ENCODE assay signal across 19 mouse cellular contexts in genomic region chr17:67349594-67349993, GRCm38 (mm10). TPM values are rescaled to one million over a fixed set of nuclear protein-coding genes. Genes with fewer than 3 reads are reported as not detected.
DNase-seq lines count a peak whose midpoint lies in the region; ATAC-seq and TF ChIP-seq lines count a peak whose summit lies in the region.
"Had no signal": no experiment of that assay in that cellular context is flagged by ENCODE, and none has a peak within 500 bp of the region (broad histone marks: within the 10 kb centered on the region; RNA-seq: fewer than 3 reads in every experiment).

No protein-coding gene starts in this region.

- TF ChIP-seq EP300 in MEL (IDR thresholded peaks at IDR 0.05; ENCODE audit: low read depth in 1 of 2, low read length in 2 of 2), result no peak

- WGBS in kidney, postnatal 0 days, result 97% methylated on average over 8 of the region's 8 CpGs
- WGBS in midbrain, embryonic 11.5 days, result 93% methylated on average over 8 of the region's 8 CpGs
- WGBS in midbrain, embryonic 14.5 days, result 96% methylated on average over 8 of the region's 8 CpGs
- WGBS in small intestine, adult 2 months, result 91% methylated on average over 8 of the region's 8 CpGs

- 0 out of 2 replicates have a peak, but pooled peaks cover 2% of the 10 kb centered on the region for H3K27me3 ChIP-seq in kidney, postnatal 0 days (ENCODE audit: insufficient read depth, low read length)
- peaks cover 2% of the 10 kb centered on the region; the same call in 1 of the 2 replicates for H3K27me3 ChIP-seq in midbrain, embryonic 11.5 days (ENCODE audit: control insufficient read depth, insufficient read depth, low read length)
- H3K27me3 ChIP-seq in midbrain, embryonic 14.5 days (ENCODE audit: control insufficient read depth, insufficient read depth, low read length), result peaks cover 17% of the 10 kb centered on the region
- no peaks in the 10 kb centered on the region for H3K27me3 ChIP-seq in MEL (ENCODE audit: control insufficient read depth in 1 of 2, insufficient read depth in 2 of 2, low read length in 2 of 2)
- H3K27me3 ChIP-seq in small intestine, adult 2 months (ENCODE audit: control insufficient read depth, insufficient read depth, low read length), result no peaks in the 10 kb centered on the region; the same call in 1 of the 2 replicates
- H3K27me3 ChIP-seq: hindbrain, embryonic 15.5 days; limb, embryonic 15.5 days had no signal

- H3K27ac ChIP-seq in kidney, postnatal 0 days, result no peak overlapping the region
- no peak overlapping the region for H3K27ac ChIP-seq in midbrain, embryonic 11.5 days (ENCODE audit: low read depth, low read length)
- no peak overlapping the region for H3K27ac ChIP-seq in midbrain, embryonic 14.5 days (replicated peaks; ENCODE audit: low read depth, low read length)
- H3K27ac ChIP-seq in MEL (ENCODE audit: control insufficient read depth, low read depth, low read length), result no peak overlapping the region
- no peak overlapping the region for H3K27ac ChIP-seq in small intestine, adult 2 months (ENCODE audit: insufficient read depth, low read depth, low read length)
- H3K27ac ChIP-seq: embryonic facial prominence, embryonic 13.5 days; hindbrain, embryonic 15.5 days had no signal

- H3K4me1 ChIP-seq in kidney, postnatal 0 days (replicated peaks; ENCODE audit: insufficient read depth, low read length), result peaks cover 3% of the 10 kb centered on the region; the same call in 1 of the 2 replicates
- peaks cover 5% of the 10 kb centered on the region for H3K4me1 ChIP-seq in midbrain, embryonic 11.5 days (ENCODE audit: control insufficient read depth, insufficient read depth, low read length)
- H3K4me1 ChIP-seq in midbrain, embryonic 14.5 days (ENCODE audit: control insufficient read depth, insufficient read depth, low read length), result 0 out of 2 replicates have a peak, but pooled peaks cover 5% of the 10 kb centered on the region
- H3K4me1 ChIP-seq in MEL (ENCODE audit: control insufficient read depth in 1 of 2, insufficient read depth in 2 of 2, low read length in 2 of 2), result no peaks in the 10 kb centered on the region
- H3K4me1 ChIP-seq in small intestine, adult 2 months (ENCODE audit: control insufficient read depth, insufficient read depth, insufficient read length, low read length), result no peaks in the 10 kb centered on the region

- TF ChIP-seq CTCF in kidney, postnatal 0 days (IDR thresholded peaks at IDR 0.05; ENCODE audit: low read depth), result peak; percentile 42
- peak in 2 of 3 experiments; percentile 17 to 25; a peak in 2 of 6 replicates for TF ChIP-seq CTCF in MEL (IDR thresholded peaks at IDR 0.05 in 2 of 3, conservative IDR thresholded peaks at IDR 0.05 in 1 of 3; ENCODE audit: control insufficient read depth in 1 of 3, insufficient read depth in 1 of 3, low read depth in 2 of 3, low read length in 3 of 3, poor library complexity in 1 of 3, severe bottlenecking in 1 of 3)
- TF ChIP-seq CTCF in small intestine, adult 2 months (IDR thresholded peaks at IDR 0.05; ENCODE audit: extremely low read depth, insufficient read length, insufficient replicate concordance, low read depth, low read length), result peak; percentile 33; the same call in 1 of the 2 replicates

- ATAC-seq in kidney, postnatal 0 days (replicated peaks; ENCODE audit: low FRiP score, low read depth), result no peak
- ATAC-seq in midbrain, embryonic 11.5 days (ENCODE audit: low FRiP score), result no peak
- ATAC-seq in midbrain, embryonic 14.5 days (ENCODE audit: low FRiP score, low TSS enrichment), result no peak
- ATAC-seq: activated CD4-positive, CD25-positive, alpha-beta regulatory T cell, adult 4 months had no signal

- no peak overlapping the region for H3K9ac ChIP-seq in kidney, postnatal 0 days (ENCODE audit: low read depth, low read length)
- H3K9ac ChIP-seq in midbrain, embryonic 11.5 days (ENCODE audit: low read length), result no peak overlapping the region
- no peak overlapping the region for H3K9ac ChIP-seq in midbrain, embryonic 14.5 days (replicated peaks; ENCODE audit: low read length)
- no peak overlapping the region for H3K9ac ChIP-seq in MEL (ENCODE audit: control insufficient read depth, low read depth, low read length, poor library complexity, severe bottlenecking)
- H3K9ac ChIP-seq: embryonic facial prominence, embryonic 13.5 days; hindbrain, embryonic 15.5 days; limb, embryonic 15.5 days had no signal

- no peak for TF ChIP-seq POLR2A in MEL (IDR thresholded peaks at IDR 0.05; ENCODE audit: control insufficient read depth in 1 of 2, insufficient read depth in 1 of 2, low read depth in 1 of 2, low read length in 2 of 2, poor library complexity in 1 of 2)
- no peak for TF ChIP-seq POLR2A in small intestine, adult 2 months (IDR thresholded peaks at IDR 0.05; ENCODE audit: low read depth, low read length)

- TF ChIP-seq RAD21 in MEL (IDR thresholded peaks at IDR 0.05; ENCODE audit: low read depth, low read length), result no peak

- H3K4me2 ChIP-seq in kidney, postnatal 0 days (ENCODE audit: low read length), result no peak overlapping the region
- H3K4me2 ChIP-seq in midbrain, embryonic 11.5 days, result no peak overlapping the region
- H3K4me2 ChIP-seq in midbrain, embryonic 14.5 days (ENCODE audit: low read length), result no peak overlapping the region
- H3K4me2 ChIP-seq: embryonic facial prominence, embryonic 13.5 days; limb, embryonic 15.5 days had no signal

- H3K9me3 ChIP-seq in kidney, postnatal 0 days (replicated peaks; ENCODE audit: low read length), result no peaks in the 10 kb centered on the region
- H3K9me3 ChIP-seq in midbrain, embryonic 11.5 days (ENCODE audit: control insufficient read depth, low read length), result no peaks in the 10 kb centered on the region
- no peaks in the 10 kb centered on the region for H3K9me3 ChIP-seq in midbrain, embryonic 14.5 days (ENCODE audit: control insufficient read depth, low read length)
- H3K9me3 ChIP-seq in MEL (replicated peaks; ENCODE audit: insufficient read depth, low read length), result no peaks in the 10 kb centered on the region
- H3K9me3 ChIP-seq: embryonic facial prominence, embryonic 13.5 days; hindbrain, embryonic 15.5 days; limb, embryonic 15.5 days had no signal

- no peak for DNase-seq in kidney, postnatal 0 days (ENCODE audit: low spot score)
- no peak for DNase-seq in kidney, adult 18-20 months
- peak; percentile 81 for DNase-seq in midbrain, embryonic 11.5 days (ENCODE audit: low spot score, missing footprints)
- no peak for DNase-seq in midbrain, embryonic 14.5 days
- DNase-seq in MEL (ENCODE audit: low read depth, low spot score), result no peak
- DNase-seq in ovary, postnatal 10 days (ENCODE audit: low spot score), result no peak
- DNase-seq: adrenal gland, postnatal 25 days; cerebellum, adult 9-10 months; heart, adult 18-20 months; heart, postnatal 10 days; kidney, adult 2 months; kidney, postnatal 36 days; thymus, postnatal 14 days had no signal

- H3K36me3 ChIP-seq in kidney, postnatal 0 days (ENCODE audit: insufficient read depth, low read length), result no peaks in the 10 kb centered on the region
- no peaks in the 10 kb centered on the region for H3K36me3 ChIP-seq in midbrain, embryonic 11.5 days (ENCODE audit: control insufficient read depth, insufficient read depth, low read length)
- no peaks in the 10 kb centered on the region for H3K36me3 ChIP-seq in midbrain, embryonic 14.5 days (ENCODE audit: control insufficient read depth, insufficient read depth, low read length)
- no peaks in the 10 kb centered on the region for H3K36me3 ChIP-seq in MEL (ENCODE audit: control insufficient read depth in 1 of 2, insufficient read depth in 2 of 2, low read length in 2 of 2)
- H3K36me3 ChIP-seq in small intestine, adult 2 months (ENCODE audit: control insufficient read depth, insufficient read depth, low read length), result no peaks in the 10 kb centered on the region
- H3K36me3 ChIP-seq: embryonic facial prominence, embryonic 13.5 days; hindbrain, embryonic 15.5 days; limb, embryonic 15.5 days had no signal

- H3K79me2 ChIP-seq in MEL (ENCODE audit: control insufficient read depth, insufficient read depth, low read length, poor library complexity), result no peaks in the 10 kb centered on the region; the same call in 1 of the 2 replicates

- H3K4me3 ChIP-seq in kidney, postnatal 0 days (replicated peaks; ENCODE audit: low read depth, low read length), result no peak overlapping the region
- H3K4me3 ChIP-seq in midbrain, embryonic 11.5 days (ENCODE audit: low read depth, low read length), result no peak overlapping the region
- H3K4me3 ChIP-seq in midbrain, embryonic 14.5 days (replicated peaks; ENCODE audit: low read depth, low read length), result no peak overlapping the region
- no peak overlapping the region for H3K4me3 ChIP-seq in MEL (ENCODE audit: control insufficient read depth in 1 of 2, insufficient read depth in 1 of 2, low read depth in 2 of 2, low read length in 2 of 2)
- no peak overlapping the region for H3K4me3 ChIP-seq in small intestine, adult 2 months (ENCODE audit: low read depth, low read length)
- H3K4me3 ChIP-seq: embryonic facial prominence, embryonic 13.5 days; hindbrain, embryonic 15.5 days; limb, embryonic 15.5 days had no signal

TF ChIP-seq in MEL, 35 proteins besides CTCF, POLR2A, EP300 and RAD21:
- TF ChIP-seq UBTF (IDR thresholded peaks at IDR 0.05; ENCODE audit: borderline replicate concordance, insufficient read depth, low read depth, low read length) (no peak), ZMIZ1 (IDR thresholded peaks at IDR 0.05; ENCODE audit: low read depth, low read length) (no peak), USF2 (IDR thresholded peaks at IDR 0.05; ENCODE audit: borderline replicate concordance in 1 of 2, insufficient read depth in 1 of 2, low read depth in 1 of 2, low read length in 2 of 2) (no peak), SMC3 (IDR thresholded peaks at IDR 0.05; ENCODE audit: low read depth, low read length) (no peak), MXI1 (IDR thresholded peaks at IDR 0.05; ENCODE audit: low read depth, low read length) (no peak)

RNA-seq across cellular contexts. Expression of gene Ptprm, which starts 4.7 kb away (rescaled TPM):
- 13.7 and 14.0 TPM in 2 replicates for polyA plus RNA-seq in kidney, postnatal 0 days (2015; fragmentation: Nextera tagmentation; extraction: Ambion mirVana)
- 8.9 and 9.0 TPM in 2 replicates for polyA plus RNA-seq in midbrain, embryonic 11.5 days (2014; fragmentation: Nextera tagmentation; extraction: Ambion mirVana)
- polyA plus RNA-seq in midbrain, embryonic 14.5 days (2014; fragmentation: Nextera tagmentation; extraction: Ambion mirVana), result 18.7 and 22.8 TPM in 2 replicates
- total RNA-seq in MEL (2012; rRNA removed), result not detected in 2 replicates
- polyA plus RNA-seq in MEL (2012; ENCODE audit: insufficient read depth in 1 of 2, insufficient read length in 2 of 2, low read depth in 1 of 2, low replicate concordance in 2 of 2, missing spikeins in 1 of 2), result not detected
- polyA plus RNA-seq in small intestine, adult 2 months (2012; rRNA removed), result 3.8 and 4.7 TPM in 2 replicates
- total RNA-seq: megakaryocyte-erythroid progenitor cell, adult 5-6 weeks had no signal
- polyA plus RNA-seq: activated CD4-positive, CD25-positive, alpha-beta regulatory T cell, adult 4 months had no signal
